Mouse (Mus musculus): ENCODE measurements at regions not wholly inside any gene's neighbourhood (a gene's known extent, or its start where the extent isn't known, plus 50 kb on each side); places are given as distances from the start of the nearest gene placed in this dataset.

GRCm38 (mm10) chr16:15083692-15084091, 177.3 kb downstream of the Efcab1 start:
- WGBS = 79% methylated on average over 3 of the region's 3 CpGs
- no peak for DNase-seq
- no peaks in the 10 kb centered on the region for H3K4me1 ChIP-seq (ENCODE audit: control insufficient read depth, insufficient read depth, low read length)
- no peak overlapping the region for H3K4me3 ChIP-seq (ENCODE audit: insufficient read depth, low read depth, low read length)
- 0 out of 2 replicates have a peak overlapping the region, but pooled peaks have one; percentile 35 for H3K27ac ChIP-seq (ENCODE audit: insufficient read depth, low read depth, low read length)
- no peaks in the 10 kb centered on the region for H3K36me3 ChIP-seq (ENCODE audit: control insufficient read depth, insufficient read depth, low read length)
- no peak for TF ChIP-seq CTCF (conservative IDR thresholded peaks at IDR 0.05; ENCODE audit: insufficient read depth, insufficient read length, low read depth, low read length)
- TF ChIP-seq POLR2A (IDR thresholded peaks at IDR 0.05; ENCODE audit: low read depth, low read length) = no peak
- no peaks in the 10 kb centered on the region for H3K27me3 ChIP-seq (replicated peaks; ENCODE audit: control insufficient read depth, insufficient read depth, low read length)

- Histone ChIP-seq H3K4me3 (ENCODE audit: insufficient read depth, low read depth, low read length) (peak overlapping the region; percentile 55; the same call in 1 of the 2 replicates), H3K36me3 (ENCODE audit: control insufficient read depth, insufficient read depth, low read length) (no peaks in the 10 kb centered on the region), H3K27me3 (replicated peaks; ENCODE audit: control insufficient read depth, insufficient read depth, low read length) (no peaks in the 10 kb centered on the region), H3K4me1 (ENCODE audit: control insufficient read depth, insufficient read depth, low read length) (no peaks in the 10 kb centered on the region), H3K27ac (ENCODE audit: insufficient read depth, low read depth, low read length) (peak overlapping the region; percentile 71)
- DNase-seq = no peak
- TF ChIP-seq POLR2A (IDR thresholded peaks at IDR 0.05; ENCODE audit: low read depth, low read length) (no peak), CTCF (conservative IDR thresholded peaks at IDR 0.05; ENCODE audit: insufficient read depth, insufficient read length, low read depth, low read length) (no peak)
- WGBS = 32% methylated on average over 10 of the region's 10 CpGs
These were observed 177.8 kb downstream of the Efcab1 start for GRCm38 (mm10) chr16:15084147-15084752.

- Histone ChIP-seq H3K27me3 (replicated peaks; ENCODE audit: control insufficient read depth, insufficient read depth, low read length) (no peaks in the 10 kb centered on the region), H3K36me3 (ENCODE audit: control insufficient read depth, insufficient read depth, low read length) (no peaks in the 10 kb centered on the region), H3K4me3 (ENCODE audit: insufficient read depth, low read depth, low read length) (peak overlapping the region; percentile 55), H3K27ac (ENCODE audit: insufficient read depth, low read depth, low read length) (peak overlapping the region; percentile 71; the same call in 1 of the 2 replicates), H3K4me1 (ENCODE audit: control insufficient read depth, insufficient read depth, low read length) (no peaks in the 10 kb centered on the region)
- peak; percentile 65 for DNase-seq
- WGBS = 2% methylated on average over 56 of the region's 56 CpGs
- no peak for TF ChIP-seq POLR2A (IDR thresholded peaks at IDR 0.05; ENCODE audit: low read depth, low read length)
These were observed 178.6 kb downstream of the Efcab1 start for GRCm38 (mm10) chr16:15084753-15085728.

GRCm38 (mm10) chr16:15086556-15086955, 180.2 kb downstream of the Efcab1 start:
- WGBS = 83% methylated on average over 4 of the region's 4 CpGs
- H3K4me1 ChIP-seq (ENCODE audit: control insufficient read depth, insufficient read depth, low read length) = no peaks in the 10 kb centered on the region
- TF ChIP-seq CTCF (conservative IDR thresholded peaks at IDR 0.05; ENCODE audit: insufficient read depth, insufficient read length, low read depth, low read length) (no peak), POLR2A (IDR thresholded peaks at IDR 0.05; ENCODE audit: low read depth, low read length) (no peak)
- DNase-seq = no peak
- no peak overlapping the region for H3K4me3 ChIP-seq (ENCODE audit: insufficient read depth, low read depth, low read length)
- no peak overlapping the region for H3K27ac ChIP-seq (ENCODE audit: insufficient read depth, low read depth, low read length)
- H3K36me3 ChIP-seq (ENCODE audit: control insufficient read depth, insufficient read depth, low read length) = no peaks in the 10 kb centered on the region
- H3K27me3 ChIP-seq (replicated peaks; ENCODE audit: control insufficient read depth, insufficient read depth, low read length) = no peaks in the 10 kb centered on the region

GRCm38 (mm10) chr16:15103938-15104337, 197.5 kb downstream of the Efcab1 start:
- TF ChIP-seq CTCF (conservative IDR thresholded peaks at IDR 0.05; ENCODE audit: insufficient read depth, insufficient read length, low read depth, low read length) = no peak
- TF ChIP-seq POLR2A (IDR thresholded peaks at IDR 0.05; ENCODE audit: low read depth, low read length) = no peak

GRCm38 (mm10) chr16:15107234-15107633, 200.8 kb downstream of the Efcab1 start:
- Histone ChIP-seq H3K4me1 (ENCODE audit: control insufficient read depth, insufficient read depth, low read length) (no peaks in the 10 kb centered on the region), H3K27me3 (replicated peaks; ENCODE audit: control insufficient read depth, insufficient read depth, low read length) (no peaks in the 10 kb centered on the region), H3K4me3 (ENCODE audit: insufficient read depth, low read depth, low read length) (no peak overlapping the region), H3K36me3 (ENCODE audit: control insufficient read depth, insufficient read depth, low read length) (no peaks in the 10 kb centered on the region), H3K27ac (ENCODE audit: insufficient read depth, low read depth, low read length) (no peak overlapping the region)
- WGBS = 88% methylated on average over 1 of the region's 1 CpGs
- DNase-seq = no peak
- TF ChIP-seq POLR2A (IDR thresholded peaks at IDR 0.05; ENCODE audit: low read depth, low read length) (no peak), CTCF (conservative IDR thresholded peaks at IDR 0.05; ENCODE audit: insufficient read depth, insufficient read length, low read depth, low read length) (no peak)

More at GRCm38 (mm10) chr16:15103938-15104337, 197.5 kb downstream of the Efcab1 start:
- DNase-seq = no peak
- Histone ChIP-seq H3K27ac (ENCODE audit: insufficient read depth, low read depth, low read length) (no peak overlapping the region), H3K27me3 (replicated peaks; ENCODE audit: control insufficient read depth, insufficient read depth, low read length) (no peaks in the 10 kb centered on the region), H3K4me3 (ENCODE audit: insufficient read depth, low read depth, low read length) (no peak overlapping the region), H3K36me3 (ENCODE audit: control insufficient read depth, insufficient read depth, low read length) (no peaks in the 10 kb centered on the region), H3K4me1 (ENCODE audit: control insufficient read depth, insufficient read depth, low read length) (no peaks in the 10 kb centered on the region)
- 55% methylated on average over 1 of the region's 1 CpGs for WGBS

- H3K4me1 ChIP-seq (ENCODE audit: control insufficient read depth, insufficient read depth, low read length) = no peaks in the 10 kb centered on the region
- H3K27me3 ChIP-seq (replicated peaks; ENCODE audit: control insufficient read depth, insufficient read depth, low read length) = no peaks in the 10 kb centered on the region
- TF ChIP-seq CTCF (conservative IDR thresholded peaks at IDR 0.05; ENCODE audit: insufficient read depth, insufficient read length, low read depth, low read length) = no peak
- H3K4me3 ChIP-seq (ENCODE audit: insufficient read depth, low read depth, low read length) = no peak overlapping the region
- DNase-seq = no peak
- H3K36me3 ChIP-seq (ENCODE audit: control insufficient read depth, insufficient read depth, low read length) = no peaks in the 10 kb centered on the region
- no peak overlapping the region for H3K27ac ChIP-seq (ENCODE audit: insufficient read depth, low read depth, low read length)
- WGBS = 41% methylated on average over 2 of the region's 2 CpGs
These were observed 204.1 kb upstream of the Gm21897 start for GRCm38 (mm10) chr16:15113131-15113530.
